Mouse (Mus musculus): ENCODE measurements around the gene Clcnkb.

DNA sequence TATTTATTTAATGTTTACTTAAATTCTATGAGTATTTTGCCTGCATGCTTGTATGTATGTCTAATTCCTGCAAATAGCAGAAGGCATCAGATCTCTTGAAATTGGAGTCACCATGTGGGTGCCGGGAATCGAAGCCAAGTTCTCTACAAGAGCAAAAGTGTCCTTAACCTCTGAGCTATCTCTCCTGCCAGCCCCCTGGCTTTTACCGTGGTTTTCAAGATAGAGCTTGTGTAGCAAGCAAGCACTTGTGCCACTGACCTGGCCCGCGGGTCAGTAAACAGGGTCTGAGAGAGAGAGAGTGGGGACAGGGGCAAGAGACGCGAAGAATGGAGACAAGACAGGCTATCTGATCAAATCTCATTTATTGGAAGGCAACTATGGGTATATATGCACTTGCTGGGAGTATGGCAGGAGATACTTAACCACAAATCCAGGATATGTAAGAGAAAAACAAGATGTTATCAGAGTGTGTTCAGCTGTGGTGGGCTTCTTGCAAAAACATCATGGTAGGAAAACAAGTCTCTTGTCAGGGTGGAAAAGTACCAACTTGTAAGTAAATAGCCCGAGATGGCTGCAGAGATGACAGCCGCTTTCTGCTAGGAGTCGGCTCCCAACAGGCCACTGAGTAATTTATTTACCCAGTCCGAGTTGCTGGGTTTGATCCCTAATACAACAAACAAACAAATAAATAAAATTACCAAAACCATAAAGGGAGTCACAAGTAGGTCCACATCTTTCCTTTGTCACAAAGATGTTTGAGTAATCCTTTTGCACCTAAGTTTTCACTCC lies 28.0 kb upstream of the Clcnkb start:
- TF ChIP-seq CTCF (IDR thresholded peaks at IDR 0.05) (no peak), EP300 (IDR thresholded peaks at IDR 0.05) (no peak)
